Mouse (Mus musculus): ENCODE measurements around the gene Olfr509.

DNA sequence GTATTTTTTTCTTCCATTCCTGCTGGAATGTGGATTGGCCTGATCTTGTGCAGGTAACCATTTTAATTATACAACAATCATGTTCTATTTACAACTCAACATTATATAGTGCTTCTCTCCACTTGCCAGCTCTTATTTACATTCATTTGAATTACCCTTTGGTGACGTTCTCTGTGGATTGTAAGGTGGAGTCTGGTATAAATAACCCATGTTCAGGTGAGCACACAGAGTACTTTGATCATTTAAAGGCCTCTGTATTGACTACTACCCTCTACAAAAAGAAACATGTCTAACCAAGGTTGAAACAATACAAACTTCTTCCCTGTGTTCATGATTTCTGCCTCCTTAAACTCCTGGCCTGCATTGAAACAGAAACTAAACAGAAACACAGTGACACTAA lies 19.4 kb upstream of the Olfr509 start:
- TF ChIP-seq EP300 (IDR thresholded peaks at IDR 0.05; ENCODE audit: low read depth) (no peak), CTCF (IDR thresholded peaks at IDR 0.05; ENCODE audit: low read depth) (no peak)

All from liver, embryonic 14.5 days (tissue).